Mouse (Mus musculus): ENCODE data around the gene Kptn.

DNA sequence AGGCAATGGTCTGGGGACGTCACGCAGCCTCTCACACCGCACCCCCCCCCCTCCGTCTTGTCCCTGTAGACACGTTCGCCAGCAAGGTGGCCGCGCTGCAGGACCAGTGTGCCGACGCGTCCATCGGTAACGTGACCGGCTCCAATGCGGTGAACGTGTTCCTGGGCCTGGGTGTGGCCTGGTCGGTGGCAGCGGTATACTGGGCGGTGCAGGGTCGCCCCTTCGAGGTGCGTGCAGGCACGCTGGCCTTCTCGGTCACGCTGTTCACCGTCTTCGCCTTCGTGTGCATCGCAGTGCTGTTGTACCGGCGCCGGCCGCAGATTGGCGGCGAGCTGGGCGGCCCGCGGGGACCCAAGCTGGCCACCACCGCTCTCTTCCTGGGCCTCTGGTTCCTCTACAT, 39.0 kb downstream of the Kptn start:
- TF ChIP-seq POLR2A (IDR thresholded peaks at IDR 0.05; ENCODE audit: borderline replicate concordance, control insufficient read depth, low read depth, low read length) (no peak), CTCF (IDR thresholded peaks at IDR 0.05; ENCODE audit: control insufficient read depth, insufficient read depth, low read length) (no peak)
